Mouse (Mus musculus): ENCODE data around the gene Mybbp1a.

The Mybbp1a gene

DNA sequence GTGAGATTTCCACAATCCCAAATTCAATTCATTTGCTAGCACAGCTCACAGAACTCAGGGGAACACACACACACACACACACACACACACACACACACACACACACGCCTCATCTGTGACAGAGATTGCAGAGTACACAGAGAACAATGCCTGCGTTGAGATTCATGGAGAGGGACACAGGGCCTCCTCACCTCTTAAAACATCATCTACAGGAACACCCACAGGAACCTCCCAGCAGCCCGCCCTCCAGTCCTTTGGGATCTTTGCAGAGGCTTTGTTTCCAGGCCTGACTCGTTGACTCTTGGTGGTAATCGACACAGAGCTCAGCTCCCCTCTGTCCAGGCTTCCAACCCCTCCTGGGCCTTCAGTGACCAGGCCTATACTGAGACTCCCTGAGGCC lies 36.0 kb downstream of the Mybbp1a start:
- no peak for DNase-seq (ENCODE audit: low read depth in 1 of 2, low spot score in 2 of 2)

DNA sequence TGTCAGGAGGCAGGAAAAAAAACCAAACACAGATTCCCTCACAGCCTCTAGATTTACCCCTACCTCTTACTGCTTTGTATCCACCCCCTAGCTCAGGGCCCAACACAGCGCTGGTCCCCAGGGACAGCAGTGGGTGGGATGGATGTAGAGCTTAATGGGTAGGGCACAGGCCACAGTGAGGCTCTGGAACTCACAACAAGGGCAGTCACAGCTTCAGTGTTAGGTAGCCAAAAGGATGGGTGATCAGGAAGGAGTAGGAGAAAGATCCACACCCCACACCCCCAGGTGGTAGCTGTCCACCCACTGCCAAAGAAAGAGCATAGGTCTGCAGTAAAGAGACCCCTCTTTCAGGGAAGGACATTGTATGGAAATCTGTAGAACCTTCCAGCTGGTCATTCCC lies 36.5 kb downstream of the Mybbp1a start:
- no peak for DNase-seq (ENCODE audit: low read depth in 1 of 2, low spot score in 2 of 2)

GRCm38 (mm10) chr11:72478228-72478627 lies 37.1 kb downstream of the Mybbp1a start:
- DNase-seq (ENCODE audit: low read depth in 1 of 2, low spot score in 2 of 2): no peak

- no peak for DNase-seq (ENCODE audit: low read depth in 1 of 2, low spot score in 2 of 2)
These were observed 38.3 kb downstream of the Mybbp1a start for GRCm38 (mm10) chr11:72479499-72479898.

DNA sequence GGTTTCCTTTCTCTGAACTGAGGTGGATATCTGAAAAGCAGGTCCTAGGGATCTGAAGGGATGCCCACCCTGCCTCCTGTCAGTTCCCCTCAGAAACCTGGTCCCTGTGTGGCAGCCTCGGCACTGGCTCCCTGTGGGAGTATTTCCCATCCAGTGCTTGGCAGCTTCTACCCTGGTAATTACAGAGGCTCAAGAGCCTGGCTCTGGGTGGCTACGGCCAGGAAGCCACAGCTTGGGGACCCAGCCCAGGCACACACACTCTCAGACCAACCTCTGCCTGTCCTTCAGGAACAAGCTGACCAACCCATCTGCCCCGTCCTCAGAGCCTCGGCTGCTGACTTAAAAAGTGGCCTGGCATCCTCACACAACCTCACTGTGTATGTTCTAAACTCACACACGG lies 40.2 kb downstream of the Mybbp1a start:
- DNase-seq (ENCODE audit: low read depth in 1 of 2, low spot score in 2 of 2): no peak

DNA sequence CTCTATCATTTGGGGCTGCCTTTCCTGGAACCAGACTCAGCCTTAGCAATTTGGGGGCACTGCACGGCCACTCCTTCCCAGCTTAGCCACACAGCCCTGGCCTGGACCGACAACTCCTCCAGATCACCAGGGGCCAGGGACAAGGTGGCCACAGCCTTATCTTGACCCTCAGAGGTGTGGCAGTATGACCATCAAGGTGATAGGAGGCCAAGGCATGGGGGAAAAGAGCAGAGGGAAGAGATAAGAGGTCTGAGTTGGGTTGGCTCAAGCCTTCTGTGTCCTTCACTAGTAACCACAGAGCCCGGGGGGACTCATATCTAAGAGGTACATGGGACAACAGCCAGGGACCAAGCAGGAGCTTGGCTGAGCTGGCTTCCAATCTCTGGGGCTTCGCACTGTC lies 40.8 kb downstream of the Mybbp1a start:
- no peak for DNase-seq (ENCODE audit: low read depth in 1 of 2, low spot score in 2 of 2)

- no peak for DNase-seq (ENCODE audit: low read depth in 1 of 2, low spot score in 2 of 2)
These were observed 43.4 kb downstream of the Mybbp1a start for GRCm38 (mm10) chr11:72484549-72484948.

DNA sequence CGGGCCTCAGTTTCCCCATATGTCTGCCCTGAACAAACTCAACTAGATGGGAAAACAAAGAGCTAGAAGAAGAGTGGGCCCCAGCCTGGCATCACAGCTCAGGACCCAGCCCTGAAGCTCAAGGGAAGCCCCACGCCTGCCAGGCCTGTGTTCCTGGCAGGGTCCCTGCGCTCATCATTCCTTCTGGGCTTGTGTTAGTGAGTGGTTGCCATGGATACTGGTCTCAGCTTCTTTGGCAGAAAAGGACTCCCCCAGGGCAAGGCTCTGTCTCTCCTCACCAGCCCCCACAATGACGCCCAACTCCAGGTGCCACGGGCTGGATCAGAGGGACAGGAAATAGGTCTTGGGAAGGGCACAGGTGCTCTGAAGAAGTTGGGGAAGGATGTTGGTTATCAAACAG lies 44.0 kb downstream of the Mybbp1a start:
- DNase-seq (ENCODE audit: low read depth in 1 of 2, low spot score in 2 of 2): no peak

DNA sequence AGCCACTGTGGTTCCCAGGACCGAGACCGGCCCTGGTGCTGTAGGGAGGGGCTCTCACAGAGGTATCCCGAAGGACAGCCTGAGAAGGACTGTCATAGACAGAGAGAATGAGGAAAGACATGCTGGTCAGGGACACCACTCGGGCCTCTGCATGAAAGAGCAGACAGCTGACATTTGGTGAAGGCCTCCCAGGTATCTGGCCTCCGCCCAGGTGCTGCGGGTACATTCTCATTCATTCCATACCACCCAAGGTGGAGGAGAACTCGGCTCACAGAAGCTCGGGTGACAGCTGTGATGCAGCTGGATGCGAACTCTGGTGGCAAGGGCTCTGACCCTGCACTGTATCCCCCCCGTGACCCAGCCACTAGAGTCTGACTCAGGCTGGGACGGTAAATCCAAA lies 44.8 kb downstream of the Mybbp1a start:
- DNase-seq (ENCODE audit: low read depth in 1 of 2, low spot score in 2 of 2): no peak

- no peak for DNase-seq (ENCODE audit: low read depth in 1 of 2, low spot score in 2 of 2)
These were observed 46.0 kb downstream of the Mybbp1a start for GRCm38 (mm10) chr11:72487171-72487570.

DNA sequence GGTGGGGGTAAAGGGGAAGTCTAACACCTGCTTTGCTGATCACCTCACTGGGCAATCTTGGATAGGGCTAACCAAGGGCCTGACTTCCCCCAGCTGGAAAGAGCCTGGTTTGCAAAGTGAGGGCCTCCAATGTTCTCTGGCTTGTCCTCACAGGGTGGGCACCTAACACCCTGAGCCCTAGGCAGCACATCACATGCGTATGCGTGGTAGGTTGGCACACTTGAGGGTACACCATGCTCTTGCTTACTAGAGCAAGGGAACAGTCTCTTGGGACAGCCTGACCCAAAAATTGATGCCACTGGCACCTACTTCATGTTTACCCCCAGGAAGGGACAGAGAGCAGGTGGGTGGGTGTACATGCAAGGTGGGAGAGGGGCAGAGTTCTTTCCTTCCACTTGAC lies 46.6 kb downstream of the Mybbp1a start:
- no peak for DNase-seq (ENCODE audit: low read depth in 1 of 2, low spot score in 2 of 2)

GRCm38 (mm10) chr11:72488753-72489271 lies 47.7 kb downstream of the Mybbp1a start:
- DNase-seq (ENCODE audit: low read depth in 1 of 2, low spot score in 2 of 2): no peak

GRCm38 (mm10) chr11:72489397-72489796 lies 48.2 kb downstream of the Mybbp1a start:
- no peak for DNase-seq (ENCODE audit: low read depth in 1 of 2, low spot score in 2 of 2)

GRCm38 (mm10) chr11:72489881-72490301 lies 48.7 kb downstream of the Mybbp1a start, which contains the start of gene Spns2:
Spns2 (minus strand) TSS chr11:72489904.
- peak; percentile 20 to 57 for DNase-seq (ENCODE audit: low read depth in 1 of 2, low spot score in 2 of 2)

DNA sequence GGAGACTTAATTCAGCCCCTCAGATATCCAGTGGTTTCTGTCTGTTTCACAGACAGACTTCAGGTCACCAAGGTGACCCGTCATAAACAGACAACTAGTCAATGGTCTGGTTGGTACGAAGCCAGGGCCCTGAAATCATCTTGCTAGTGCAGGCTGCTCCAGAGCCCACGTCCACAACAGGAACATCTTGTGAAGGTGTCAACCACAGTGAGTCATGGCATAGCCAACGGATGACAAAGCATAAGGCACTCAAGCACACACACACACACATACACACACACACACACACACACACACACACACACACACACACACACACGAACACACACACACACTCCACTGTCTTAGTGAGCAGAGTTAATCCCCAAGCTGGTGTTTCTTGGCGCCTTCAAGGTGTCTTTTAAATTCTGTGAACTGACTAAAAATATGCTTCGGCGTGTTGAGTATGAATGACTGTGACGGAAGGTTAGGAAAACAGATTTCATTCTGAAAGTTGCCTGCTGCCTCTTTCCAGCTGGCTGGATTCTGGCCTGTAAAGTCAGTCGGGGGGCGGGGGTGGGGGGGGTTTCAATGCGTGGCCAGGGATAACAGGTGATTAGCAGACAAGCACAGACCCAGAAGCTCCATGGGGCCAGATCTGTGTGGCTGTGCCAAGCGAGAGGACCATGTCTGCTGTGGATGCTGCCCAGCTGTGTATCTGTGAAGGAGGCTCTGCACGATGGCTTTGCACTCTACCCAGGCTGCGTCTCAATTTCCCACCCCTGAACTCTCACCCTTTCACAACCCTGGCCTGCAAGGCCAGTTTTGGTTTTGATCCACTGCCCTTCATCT lies 50.2 kb downstream of the Mybbp1a start:
- no peak for DNase-seq (ENCODE audit: low read depth in 1 of 2, low spot score in 2 of 2)

DNA sequence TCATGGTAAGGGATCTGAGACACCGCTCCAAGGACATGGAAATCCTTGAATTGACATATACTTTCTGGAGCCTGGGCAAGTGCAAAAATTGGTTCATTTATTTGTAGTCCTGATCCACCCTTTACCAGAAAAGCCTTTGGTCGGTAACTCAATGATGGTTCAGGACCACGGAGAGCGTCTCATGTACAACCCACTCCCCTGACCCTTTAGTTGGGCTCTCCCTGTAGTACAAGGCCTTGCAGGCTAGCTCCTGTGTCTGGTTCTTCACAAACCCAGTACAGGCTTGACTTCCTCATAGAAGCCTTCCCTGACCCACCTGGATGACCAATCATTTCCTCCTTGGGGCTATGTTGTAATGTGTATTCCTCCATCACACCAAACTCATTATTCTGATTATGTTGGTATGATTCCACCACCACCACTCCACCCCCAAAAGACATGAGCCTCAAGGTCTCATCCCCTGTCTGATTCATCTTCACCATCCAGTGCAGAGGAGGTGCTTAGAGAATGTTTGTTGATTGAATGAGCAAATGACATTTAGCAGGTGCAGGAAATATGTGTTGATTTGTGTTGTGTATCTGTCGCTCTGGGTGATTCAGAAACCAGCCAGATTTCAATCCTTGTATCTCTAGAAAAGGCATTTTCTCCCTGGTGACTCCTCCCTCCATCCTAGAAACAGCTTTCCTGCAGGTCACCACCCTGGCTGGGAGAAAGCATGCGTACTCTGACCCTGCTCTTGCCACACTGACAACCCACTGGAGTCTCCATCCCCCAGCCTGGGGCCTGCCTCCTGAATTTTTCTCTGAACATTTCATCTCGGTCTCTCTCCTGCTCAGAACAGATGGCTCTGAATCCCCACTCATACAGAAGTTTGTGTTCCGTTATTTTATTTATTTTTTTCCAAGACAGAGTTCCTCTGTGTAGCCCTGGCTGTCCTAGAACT lies 53.2 kb downstream of the Mybbp1a start:
- no peak for DNase-seq (ENCODE audit: low read depth in 1 of 2, low spot score in 2 of 2)

DNA sequence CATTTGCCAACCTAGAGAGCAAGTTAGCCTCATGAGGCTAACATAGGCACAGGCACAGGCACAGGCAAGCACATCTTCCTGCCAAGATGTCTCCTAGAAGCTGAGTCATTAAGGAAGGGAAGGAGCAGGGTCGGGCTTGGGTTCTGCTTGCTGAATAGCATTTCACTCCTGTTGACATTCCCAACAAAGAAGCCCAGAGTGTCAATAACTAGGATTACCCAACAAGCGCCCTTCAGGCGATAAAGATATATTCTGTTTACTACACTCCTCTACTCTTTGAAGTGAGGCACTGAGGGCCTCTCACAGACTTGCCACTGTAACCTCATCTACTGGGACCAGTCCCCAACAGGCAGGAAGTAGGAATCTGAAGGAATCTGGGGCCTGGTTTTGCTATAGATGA lies 54.9 kb downstream of the Mybbp1a start:
- DNase-seq (ENCODE audit: low read depth in 1 of 2, low spot score in 2 of 2): no peak

GRCm38 (mm10) chr11:72496775-72497174 lies 55.6 kb downstream of the Mybbp1a start:
- DNase-seq (ENCODE audit: low read depth in 1 of 2, low spot score in 2 of 2): no peak

- DNase-seq (ENCODE audit: low read depth in 1 of 2, low spot score in 2 of 2): no peak
These were observed 56.2 kb downstream of the Mybbp1a start for GRCm38 (mm10) chr11:72497367-72497766.

DNA sequence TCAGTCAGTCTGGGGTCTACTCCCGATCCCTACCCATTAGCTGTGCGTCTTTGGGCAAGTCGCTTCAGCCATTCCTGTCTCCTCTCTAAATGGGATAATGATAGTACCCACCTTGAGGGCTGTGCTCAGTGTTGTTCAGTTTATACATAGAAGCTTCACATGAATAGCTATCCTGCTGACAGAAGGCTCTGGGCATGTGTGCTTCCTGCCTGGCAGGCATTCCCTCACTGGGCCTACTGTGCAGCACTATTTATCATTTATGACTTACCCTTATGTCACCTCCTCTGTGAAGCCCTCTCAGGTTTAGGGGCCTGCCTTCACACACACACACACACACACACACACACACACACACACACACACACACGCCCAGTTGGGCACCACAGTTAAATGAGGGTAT lies 59.0 kb downstream of the Mybbp1a start:
- DNase-seq (ENCODE audit: low read depth in 1 of 2, low spot score in 2 of 2): no peak

Measured in monocyte, adult 2 months (primary cell).